Mouse (Mus musculus) layer of hippocampus, adult 11-12 months (tissue): ENCODE results near the gene App.

Experiments
- DNase-seq: peaks from one replicate; pipeline ENCODE4 v3.0.0; 2022; ENCODE audit warnings: low spot score

Gene App

GRCm38 (mm10) chr16:85020696-85021323 lies 152.8 kb downstream of the App start:
- no peak for DNase-seq

GRCm38 (mm10) chr16:85019273-85019672 lies 154.3 kb downstream of the App start:
- DNase-seq, result no peak

GRCm38 (mm10) chr16:85017845-85018244 lies 155.7 kb downstream of the App start:
- DNase-seq, result no peak

- no peak for DNase-seq
Measured at GRCm38 (mm10) chr16:85012695-85013094, 160.9 kb downstream of the App start.

- no peak for DNase-seq
Measured at GRCm38 (mm10) chr16:85012172-85012571, 161.4 kb downstream of the App start.

GRCm38 (mm10) chr16:85010651-85011050 lies 162.9 kb downstream of the App start:
- no peak for DNase-seq

- no peak for DNase-seq
Measured at GRCm38 (mm10) chr16:85008866-85009645, 164.5 kb downstream of the App start.

GRCm38 (mm10) chr16:85001939-85002556 lies 171.5 kb downstream of the App start:
- DNase-seq, result peak; percentile 71

DNA sequence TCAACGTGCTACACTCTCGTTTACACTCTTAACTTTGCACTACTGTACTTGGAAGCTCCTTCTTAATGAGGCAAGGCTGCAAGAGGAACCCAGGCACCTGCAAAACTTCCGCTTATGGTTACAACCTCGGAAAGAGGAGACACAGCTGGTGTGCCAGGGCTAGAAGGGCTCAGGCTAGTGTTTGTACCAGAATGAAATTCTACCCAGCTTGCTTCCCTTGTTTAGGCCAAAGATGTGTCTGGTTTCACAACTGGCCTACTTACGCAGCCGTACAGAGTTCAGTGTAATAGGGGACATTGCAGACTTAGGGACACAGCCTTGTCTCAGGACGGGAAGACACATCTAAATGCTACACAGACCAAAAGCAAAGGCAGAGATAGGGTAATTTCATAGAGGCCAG lies 173.3 kb downstream of the App start:
- DNase-seq, result no peak

- no peak for DNase-seq
Measured at GRCm38 (mm10) chr16:84997551-84997950, 176.0 kb downstream of the App start.

DNA sequence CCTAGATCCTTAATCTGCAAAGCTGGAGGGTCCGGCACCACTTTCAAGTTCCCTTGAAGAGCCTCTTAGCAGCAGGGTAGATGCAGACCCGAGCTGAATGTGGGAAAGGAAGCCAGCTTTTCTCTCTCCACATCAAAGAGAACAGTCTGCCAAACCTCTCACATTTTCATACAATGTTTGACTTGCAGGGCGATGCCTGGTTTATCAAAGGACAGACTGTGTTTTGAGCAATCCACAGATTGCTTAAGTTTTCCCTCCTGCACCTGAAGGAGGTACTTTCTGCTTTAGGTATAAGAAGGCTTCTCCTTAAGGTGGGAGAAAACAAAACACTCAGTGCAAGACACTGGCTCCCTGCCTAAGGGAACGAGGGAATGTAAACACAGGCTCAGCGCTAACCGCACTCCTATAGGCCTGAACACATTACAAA lies 178.1 kb downstream of the App start:
- DNase-seq, result no peak

GRCm38 (mm10) chr16:84992888-84993287 lies 180.7 kb downstream of the App start:
- no peak for DNase-seq

- no peak for DNase-seq
Measured at GRCm38 (mm10) chr16:84991011-84991410, 182.6 kb downstream of the App start.

- DNase-seq, result no peak
Measured at GRCm38 (mm10) chr16:84989938-84990337, 183.6 kb downstream of the App start.

DNA sequence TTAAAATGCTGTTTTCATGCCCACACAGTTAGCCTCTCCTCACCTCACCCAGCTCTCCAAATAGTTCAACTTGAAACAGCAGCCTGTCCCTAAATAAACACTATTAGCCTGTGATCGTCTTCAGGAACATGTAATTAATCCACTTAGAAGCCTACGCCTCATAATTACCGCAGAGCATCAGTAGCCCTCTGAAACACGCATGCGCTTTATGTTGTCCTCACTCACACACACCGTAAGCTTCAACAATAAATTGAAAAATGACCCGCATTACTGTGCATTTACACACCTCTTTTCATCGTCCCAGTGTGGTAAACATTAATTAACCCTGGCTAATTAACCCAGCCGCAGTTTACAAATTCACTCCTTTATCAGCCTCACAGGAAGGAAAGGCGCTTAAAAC lies 184.1 kb downstream of the App start:
- DNase-seq, result no peak

GRCm38 (mm10) chr16:84987724-84988287 lies 185.8 kb downstream of the App start:
- DNase-seq, result no peak

- no peak for DNase-seq
Measured at GRCm38 (mm10) chr16:84986016-84986631, 187.4 kb downstream of the App start.

- no peak for DNase-seq
Measured at GRCm38 (mm10) chr16:84985340-84985739, 188.2 kb downstream of the App start.

DNA sequence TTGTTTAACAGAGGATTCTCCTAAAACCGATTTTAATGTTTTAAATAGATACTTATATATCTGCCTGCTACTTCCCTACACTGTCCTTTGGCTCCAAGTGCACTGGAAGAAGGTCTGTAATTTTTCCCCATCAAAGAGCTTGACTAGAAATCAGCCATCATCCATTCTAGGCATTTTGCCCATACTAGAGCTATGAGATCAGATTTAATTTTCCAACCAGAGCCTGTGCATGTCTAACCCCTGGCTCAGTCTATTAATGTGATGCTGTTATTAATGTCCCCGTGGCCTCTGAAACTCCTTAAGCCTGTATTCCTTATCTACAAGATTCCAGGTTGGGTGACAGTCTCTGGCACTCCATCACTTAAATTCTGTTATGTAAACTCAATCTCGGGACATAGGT lies 190.1 kb downstream of the App start:
- DNase-seq, result no peak

DNA sequence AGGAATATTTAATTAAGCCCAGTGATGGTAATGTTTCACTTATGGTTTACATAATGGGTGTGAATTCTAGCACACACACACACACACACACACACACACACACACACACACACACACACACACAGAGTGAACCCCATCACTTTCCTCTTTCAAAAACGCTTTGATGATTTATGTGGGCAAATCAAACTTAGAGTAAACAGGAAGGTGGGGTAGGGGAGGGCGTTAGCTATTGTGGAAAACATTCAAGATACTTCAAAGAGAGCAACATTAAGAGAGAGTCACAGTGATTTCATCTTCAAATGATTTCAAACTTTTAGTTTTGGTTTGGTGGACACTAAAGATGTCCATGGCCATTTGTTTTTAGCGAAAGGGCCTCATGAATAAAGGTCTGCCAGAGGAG lies 191.0 kb downstream of the App start:
- DNase-seq, result no peak

DNA sequence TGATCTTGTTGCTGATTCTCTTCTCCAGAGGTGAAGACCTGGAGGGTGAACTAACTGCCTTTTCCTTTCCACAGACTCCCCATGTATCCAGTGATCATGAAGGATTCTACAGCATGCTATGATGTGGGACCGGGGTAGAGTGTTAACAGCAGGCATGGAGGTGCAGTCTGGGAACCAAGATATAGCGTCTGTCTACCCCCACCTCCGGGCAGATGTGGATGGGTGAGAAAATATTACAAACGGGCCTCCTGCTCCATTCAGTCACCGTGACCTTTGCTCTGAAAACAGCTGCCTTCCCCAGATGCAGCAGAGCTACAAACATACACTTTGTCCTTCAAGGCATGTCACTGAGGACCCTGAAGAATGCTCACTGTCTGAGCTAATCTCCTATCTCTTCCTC lies 195.0 kb downstream of the App start:
- no peak for DNase-seq

DNA sequence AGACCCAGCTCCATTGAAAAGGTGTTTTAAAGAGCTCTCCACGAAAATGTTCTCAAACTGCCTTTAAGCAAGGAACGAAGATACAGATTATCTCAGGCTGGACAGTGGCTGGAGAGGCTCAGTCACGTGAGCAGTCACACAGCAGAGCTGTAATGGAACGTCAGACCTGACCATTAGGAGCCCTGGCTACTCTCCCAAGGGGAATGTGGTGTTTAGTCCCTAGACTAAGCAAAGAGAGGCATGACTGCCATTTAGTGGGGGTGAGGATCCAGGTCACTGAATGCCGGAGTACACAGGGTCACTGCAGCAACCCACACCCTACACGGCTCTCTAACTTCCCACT lies 199.4 kb downstream of the App start:
- no peak for DNase-seq
